Mouse (Mus musculus): ENCODE measurements at regions not wholly inside any gene's neighbourhood (a gene's known extent, or its start where the extent isn't known, plus 50 kb on each side); places are given as distances from the start of the nearest gene placed in this dataset.

DNA sequence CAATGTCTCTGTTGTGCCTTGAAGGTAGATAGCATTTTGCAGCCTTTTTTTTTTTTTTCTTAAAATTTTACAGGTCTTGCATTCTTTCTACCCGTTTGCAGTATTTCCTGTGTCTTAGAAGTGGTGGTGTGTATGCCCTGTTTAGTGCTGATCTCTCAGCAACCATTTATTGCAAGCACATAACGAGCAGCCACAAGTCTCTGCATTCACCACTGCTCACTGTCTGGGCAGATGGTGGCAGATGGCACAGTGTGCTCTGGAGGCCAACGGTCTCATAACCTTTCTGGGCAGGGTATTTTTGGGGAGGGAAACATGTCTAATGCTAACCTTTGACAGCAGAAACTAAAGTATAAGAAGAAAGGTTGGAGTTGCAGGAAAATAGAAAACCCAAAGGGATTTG lies 266.1 kb upstream of the Ptger4 start:
- no peak for DNase-seq

DNA sequence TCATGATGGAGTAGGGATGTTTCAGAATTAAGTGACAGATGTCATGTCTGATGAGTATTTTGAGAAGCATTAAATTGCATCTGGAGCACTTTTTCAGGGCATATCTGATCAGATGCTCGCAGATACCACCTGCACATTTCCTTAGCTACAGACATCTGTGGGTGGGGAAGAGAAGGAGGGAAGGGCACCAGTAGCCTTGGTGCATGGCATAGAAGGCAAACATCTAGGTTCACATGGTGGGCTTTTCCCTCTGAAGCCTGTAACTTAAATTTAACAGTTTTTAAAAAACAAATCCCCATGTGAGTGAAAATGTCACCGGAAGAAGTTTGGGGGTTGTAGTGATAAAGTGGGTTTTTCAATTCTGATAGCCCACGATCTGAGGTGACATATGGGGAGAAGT lies 267.1 kb upstream of the Ptger4 start:
- DNase-seq: no peak

DNA sequence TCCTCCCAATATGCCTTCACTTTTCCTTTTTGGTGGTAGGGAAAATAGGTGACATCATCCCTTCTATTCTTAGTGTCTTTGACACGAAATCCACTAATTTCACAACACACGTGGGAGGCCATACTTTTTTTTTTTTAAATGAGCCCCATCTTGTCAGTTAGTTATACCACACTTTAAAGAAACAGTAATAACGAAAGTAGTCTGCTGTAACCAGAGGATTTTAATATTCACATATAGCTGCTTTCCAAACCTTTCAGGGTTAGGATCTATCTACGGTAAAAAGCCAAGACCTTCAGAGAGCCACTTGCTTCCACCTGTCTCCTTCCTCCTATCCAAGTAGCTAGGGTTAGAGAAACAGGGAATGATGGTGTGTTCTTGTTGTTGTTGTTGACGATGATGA lies 268.6 kb upstream of the Ptger4 start:
- no peak for DNase-seq

DNA sequence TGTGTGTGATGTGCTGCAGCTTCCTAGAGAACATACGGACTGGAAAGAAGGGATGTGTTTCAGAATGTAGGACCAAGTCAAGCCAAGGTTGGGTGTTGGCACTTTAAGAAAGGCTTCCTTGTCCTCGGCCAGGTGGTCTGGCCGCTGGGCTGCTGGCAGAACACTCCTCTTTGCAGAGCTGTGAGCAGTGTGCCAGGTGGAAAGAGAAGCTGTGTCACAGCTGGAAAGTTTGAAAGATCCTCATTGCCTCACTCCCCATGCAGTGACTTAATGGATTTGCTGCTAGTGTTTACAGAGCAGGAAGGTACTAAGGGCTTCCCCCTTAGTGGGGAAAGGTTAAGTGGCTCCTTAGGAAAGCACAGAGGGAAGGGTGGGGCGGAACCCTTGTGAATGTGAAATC lies 269.2 kb upstream of the Ptger4 start:
- no peak for DNase-seq

DNA sequence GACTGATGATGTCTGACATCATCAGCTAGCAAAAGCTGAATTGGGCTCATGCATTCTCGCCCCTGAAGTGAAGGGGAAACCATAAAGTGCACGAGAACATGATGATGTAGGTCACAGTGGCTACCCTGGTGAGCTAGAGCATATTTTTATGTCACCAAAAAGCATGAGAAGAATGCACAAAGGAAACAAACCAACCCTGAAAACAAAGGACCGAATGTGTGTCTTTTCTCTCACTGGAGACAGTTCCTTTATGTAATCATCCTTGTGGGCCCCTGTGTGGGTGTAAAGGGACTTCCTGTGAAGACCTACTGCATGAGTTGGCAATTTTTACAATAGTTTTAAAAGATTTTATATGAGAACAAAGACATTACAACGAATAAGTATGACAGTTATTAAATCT lies 270.2 kb upstream of the Ptger4 start:
- no peak for DNase-seq

GRCm38 (mm10) chr15:5517244-5517966 lies 273.4 kb upstream of the Ptger4 start:
- DNase-seq: no peak

DNA sequence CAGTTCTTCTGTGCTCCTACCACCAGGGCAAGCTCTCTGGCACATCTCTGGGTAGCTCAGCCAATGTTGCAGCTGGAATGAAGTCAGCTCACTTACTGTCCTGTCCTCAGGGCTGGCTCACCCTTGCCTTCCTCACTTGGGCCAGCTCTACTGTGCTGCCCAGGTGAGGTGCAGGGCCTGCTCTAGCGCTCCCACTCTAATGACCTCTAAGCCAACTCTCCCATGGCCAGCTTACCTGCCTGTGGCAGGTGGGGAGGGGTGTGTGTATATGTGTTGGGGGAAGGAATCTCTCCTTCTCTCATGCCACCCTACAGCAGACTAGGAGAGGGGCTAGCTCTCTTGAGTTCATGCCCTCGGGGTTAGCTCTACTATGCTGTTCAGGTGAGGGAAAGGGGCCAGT lies 275.6 kb upstream of the Ptger4 start:
- no peak for DNase-seq

DNA sequence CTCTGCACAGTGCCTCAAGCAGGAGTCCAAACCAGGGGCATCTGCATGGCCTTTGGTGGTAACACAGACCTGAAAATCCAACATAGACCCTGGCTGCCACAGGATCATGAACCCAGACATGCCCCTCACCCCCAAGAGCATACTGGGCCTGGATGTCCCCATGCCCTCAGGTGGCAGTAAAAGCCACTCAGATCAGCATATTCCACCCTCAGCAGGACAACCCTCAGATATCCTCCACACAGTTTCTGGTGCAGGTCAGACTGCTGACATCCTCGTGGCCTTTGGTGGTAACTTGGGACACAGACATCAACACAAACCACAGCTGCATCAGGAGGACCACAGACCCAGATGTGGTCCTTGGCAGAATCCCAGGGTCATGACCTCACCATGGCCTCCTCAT lies 276.0 kb upstream of the Ptger4 start:
- no peak for DNase-seq

GRCm38 (mm10) chr15:5528619-5529018 lies 284.6 kb upstream of the Ptger4 start:
- no peak for DNase-seq

- no peak for DNase-seq
Measured at GRCm38 (mm10) chr15:5533656-5534055, 289.7 kb upstream of the Ptger4 start.

DNA sequence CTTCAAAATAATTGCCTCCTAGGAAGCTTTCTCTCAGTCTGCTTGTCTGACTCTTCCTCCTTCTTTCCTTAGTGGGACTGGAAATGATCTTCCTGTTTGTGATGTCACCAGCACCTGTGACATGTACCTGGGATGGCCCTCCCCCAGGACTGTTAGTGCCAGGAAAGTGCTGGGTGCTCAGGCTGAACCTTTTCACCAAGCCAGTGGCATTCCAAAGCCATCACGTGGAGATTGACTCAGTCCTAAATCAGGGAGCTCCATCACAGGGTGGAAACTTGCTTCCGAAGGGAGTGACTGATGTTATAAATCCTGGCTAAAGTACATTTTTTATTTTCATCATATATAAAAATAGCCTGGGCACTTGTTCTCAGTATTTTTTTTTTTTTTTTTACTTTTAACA lies 293.4 kb upstream of the Ptger4 start:
- DNase-seq: no peak

DNA sequence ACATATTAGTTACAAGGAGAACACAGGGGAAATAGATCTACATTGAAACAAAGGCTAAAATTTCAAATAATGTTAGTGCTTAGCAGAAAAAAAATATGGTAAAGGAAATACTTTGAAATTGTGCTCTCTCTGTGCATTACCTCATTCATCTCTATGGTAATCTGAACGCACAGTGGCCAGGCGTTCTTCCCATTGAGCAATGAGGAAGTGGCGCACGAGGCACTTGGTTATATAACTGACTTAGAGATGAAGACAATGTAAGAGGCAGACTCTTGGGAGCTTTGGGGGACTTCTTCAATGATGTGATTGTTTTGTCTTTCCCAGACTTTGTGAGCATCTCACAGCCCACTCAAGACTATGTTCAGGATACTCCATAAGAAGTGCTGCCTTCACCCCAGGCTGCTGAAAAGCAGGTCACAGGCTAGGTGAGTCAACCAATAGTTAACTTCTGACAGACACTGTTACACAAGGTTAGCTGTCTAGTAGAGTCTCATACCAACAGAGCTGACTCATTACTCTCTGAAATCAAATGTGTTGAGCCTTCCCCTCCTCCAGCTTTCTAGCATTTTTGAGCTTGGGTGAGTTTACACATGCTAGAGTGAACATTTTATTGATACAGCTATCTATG lies 295.4 kb upstream of the Ptger4 start:
- DNase-seq: no peak

- DNase-seq: no peak
Measured at GRCm38 (mm10) chr15:5554526-5554925, 310.5 kb upstream of the Ptger4 start.

DNA sequence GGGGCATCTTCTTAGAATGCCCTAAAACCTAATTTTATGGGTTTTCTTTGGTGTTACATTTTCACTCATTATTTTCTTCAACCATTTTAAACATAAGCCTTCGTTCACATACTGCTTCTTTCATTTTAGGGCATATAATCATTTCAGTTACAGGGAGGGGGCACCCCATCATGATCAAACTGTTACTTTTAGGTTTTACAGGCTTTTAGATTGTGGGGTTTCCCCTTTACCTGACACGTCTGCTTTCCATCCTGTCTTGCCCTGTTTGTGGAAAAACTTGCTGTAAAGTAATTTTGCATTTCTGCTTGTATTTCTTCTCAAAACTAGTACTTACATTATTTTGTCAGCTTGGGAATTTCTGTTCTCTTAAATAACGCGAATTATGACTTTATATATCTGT lies 310.9 kb upstream of the Ptger4 start:
- no peak for DNase-seq

- peak; percentile 23 for DNase-seq
Measured at GRCm38 (mm10) chr15:5555381-5556066, 311.5 kb upstream of the Ptger4 start.

- DNase-seq: no peak
Measured at GRCm38 (mm10) chr15:5561783-5562182, 317.8 kb upstream of the Ptger4 start.

GRCm38 (mm10) chr15:5574366-5574765 lies 330.4 kb upstream of the Ptger4 start:
- no peak for DNase-seq

- DNase-seq: no peak
Measured at GRCm38 (mm10) chr15:5579559-5579958, 335.6 kb upstream of the Ptger4 start.

DNA sequence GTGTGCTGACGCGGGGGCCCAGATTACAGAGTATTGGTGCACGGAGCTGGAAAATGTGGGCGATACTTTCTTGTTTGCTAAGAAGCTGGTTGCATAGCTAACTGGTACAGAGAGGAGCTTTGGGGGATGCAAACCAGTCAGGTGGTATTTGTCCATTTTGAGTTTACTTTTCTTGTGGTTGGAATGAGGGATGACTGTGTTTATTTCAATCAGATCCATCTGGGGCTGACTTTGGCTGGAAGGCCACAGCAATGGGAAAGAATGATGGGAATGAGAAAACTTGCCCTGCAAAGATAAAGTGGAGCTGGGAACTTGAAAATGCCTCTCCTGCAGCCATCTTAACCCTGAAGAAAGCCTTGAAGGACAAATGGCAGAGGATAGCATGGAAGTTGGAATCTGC lies 336.4 kb upstream of the Ptger4 start:
- no peak for DNase-seq

- no peak for DNase-seq
Measured at GRCm38 (mm10) chr15:5584381-5584780, 340.4 kb upstream of the Ptger4 start.

DNA sequence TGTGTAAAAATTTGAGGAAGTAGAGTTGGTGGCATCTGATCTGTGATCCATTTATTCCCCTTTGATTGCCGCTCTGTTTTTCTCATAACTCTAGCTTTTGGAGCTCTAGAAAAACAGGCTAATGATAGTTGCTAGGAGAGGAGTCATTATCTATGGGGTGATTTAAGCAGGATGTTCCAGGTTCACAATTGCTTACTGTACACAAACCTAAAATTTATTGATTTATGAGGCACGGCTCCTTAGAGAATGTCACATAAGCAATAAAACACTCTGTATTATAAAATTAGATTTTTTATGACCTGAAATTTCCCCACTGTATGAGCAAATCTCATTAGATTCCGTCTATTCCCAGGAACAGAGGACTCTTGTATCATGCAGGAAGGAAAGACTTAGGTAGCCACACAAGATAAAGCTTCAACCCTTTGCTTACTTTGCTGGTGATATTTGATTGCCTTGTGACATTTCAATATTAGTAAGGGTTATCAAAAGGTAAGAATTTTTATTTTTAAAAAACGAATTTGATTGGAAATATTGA lies 360.8 kb upstream of the Ptger4 start:
- no peak for DNase-seq

DNA sequence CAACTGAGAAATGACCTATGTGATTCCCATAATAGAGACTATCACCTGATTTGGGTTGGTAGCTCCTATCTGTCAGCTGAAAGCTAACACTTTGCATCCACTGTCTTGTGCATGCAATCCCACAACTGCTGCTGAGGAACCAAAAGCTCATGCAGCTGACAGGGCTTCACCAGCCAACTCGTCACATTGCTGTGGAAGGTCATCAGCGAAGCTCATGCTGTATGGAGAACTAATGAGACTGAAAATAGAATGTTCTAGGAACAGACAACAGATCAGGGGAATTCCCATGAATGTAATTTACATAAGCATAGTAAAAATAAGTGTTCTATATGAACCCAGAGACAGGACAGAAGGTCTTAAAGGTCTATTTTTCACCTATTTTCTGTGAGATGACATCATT lies 363.5 kb upstream of the Ptger4 start:
- peak; percentile 17 for DNase-seq

- no peak for DNase-seq
Measured at GRCm38 (mm10) chr15:5623021-5623420, 379.0 kb upstream of the Ptger4 start.

DNA sequence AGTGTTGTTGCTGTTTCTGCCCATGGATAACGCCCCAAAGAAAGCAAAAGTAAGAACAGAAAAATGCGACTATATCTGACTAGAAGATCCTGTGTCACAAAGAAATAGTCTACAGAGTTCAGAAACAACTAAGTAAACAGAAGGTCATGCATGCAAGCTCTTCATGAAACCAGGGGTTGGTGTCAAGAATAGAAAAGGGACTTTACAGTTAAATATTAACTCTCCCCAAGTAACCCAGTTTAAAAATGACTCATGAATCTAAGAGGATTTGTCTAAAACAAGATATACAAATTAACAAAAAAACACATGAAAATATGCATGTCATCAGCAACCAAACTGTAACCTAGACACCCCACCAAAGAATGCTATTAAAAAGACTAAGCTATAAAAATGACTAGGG lies 381.4 kb upstream of the Ptger4 start:
- DNase-seq: no peak
